ENCODE assay signal across 33 mouse cellular contexts in genomic region chr4:153593291-153593690, GRCm38 (mm10).
DNase-seq lines count a peak whose midpoint lies in the region; ATAC-seq lines count a peak whose summit lies in the region.
"Had no signal": no experiment of that assay in that cellular context is flagged by ENCODE, and none has a peak within 500 bp of the region (broad histone marks: within the 10 kb centered on the region; RNA-seq: fewer than 3 reads in every experiment).

No protein-coding gene starts in this region.

- no peaks in the 10 kb centered on the region for H3K27me3 ChIP-seq in midbrain, embryonic 11.5 days (ENCODE audit: control insufficient read depth, insufficient read depth, low read length)
- H3K27me3 ChIP-seq in midbrain, embryonic 15.5 days (replicated peaks), result no peaks in the 10 kb centered on the region
- H3K27me3 ChIP-seq in embryonic facial prominence, embryonic 14.5 days (replicated peaks; ENCODE audit: control insufficient read depth, insufficient read depth, low read length), result no peaks in the 10 kb centered on the region
- H3K27me3 ChIP-seq: embryonic facial prominence, embryonic 15.5 days; forebrain, embryonic 13.5 days; hindbrain, embryonic 15.5 days; intestine, embryonic 15.5 days; Patski had no signal

- H3K4me1 ChIP-seq in midbrain, embryonic 11.5 days (ENCODE audit: control insufficient read depth, insufficient read depth, low read length), result no peaks in the 10 kb centered on the region
- no peaks in the 10 kb centered on the region for H3K4me1 ChIP-seq in midbrain, embryonic 15.5 days
- H3K4me1 ChIP-seq in embryonic facial prominence, embryonic 14.5 days (ENCODE audit: control insufficient read depth, insufficient read depth, low read length), result no peaks in the 10 kb centered on the region
- H3K4me1 ChIP-seq: embryonic facial prominence, embryonic 15.5 days; forebrain, embryonic 13.5 days; heart, embryonic 13.5 days; intestine, embryonic 15.5 days had no signal

- H3K9ac ChIP-seq in midbrain, embryonic 11.5 days (ENCODE audit: low read length), result no peak overlapping the region
- H3K9ac ChIP-seq in midbrain, embryonic 15.5 days, result no peak overlapping the region
- H3K9ac ChIP-seq in embryonic facial prominence, embryonic 14.5 days (ENCODE audit: low read depth, low read length), result no peak overlapping the region
- H3K9ac ChIP-seq: embryonic facial prominence, embryonic 15.5 days; forebrain, embryonic 13.5 days; heart, embryonic 13.5 days; hindbrain, embryonic 15.5 days; intestine, embryonic 15.5 days; liver, embryonic 14.5 days had no signal

- no peak overlapping the region for H3K27ac ChIP-seq in midbrain, embryonic 11.5 days (ENCODE audit: low read depth, low read length)
- no peak overlapping the region for H3K27ac ChIP-seq in midbrain, embryonic 15.5 days
- H3K27ac ChIP-seq in embryonic facial prominence, embryonic 14.5 days (replicated peaks; ENCODE audit: low read depth, low read length), result no peak overlapping the region
- H3K27ac ChIP-seq: embryonic facial prominence, embryonic 15.5 days; forebrain, embryonic 13.5 days; heart, adult 2 months; heart, embryonic 13.5 days; hindbrain, embryonic 15.5 days; intestine, embryonic 15.5 days; liver, embryonic 14.5 days; macrophage; midbrain, embryonic 10.5 days had no signal

- no peak overlapping the region for H3K4me3 ChIP-seq in midbrain, embryonic 11.5 days (ENCODE audit: low read depth, low read length)
- no peak overlapping the region for H3K4me3 ChIP-seq in midbrain, embryonic 15.5 days
- H3K4me3 ChIP-seq in embryonic facial prominence, embryonic 14.5 days (ENCODE audit: low read depth, low read length), result no peak overlapping the region
- H3K4me3 ChIP-seq: embryonic facial prominence, embryonic 15.5 days; forebrain, embryonic 13.5 days; heart, adult 2 months; heart, embryonic 13.5 days; hindbrain, embryonic 15.5 days; intestine, embryonic 15.5 days; midbrain, embryonic 10.5 days; myocyte had no signal

- H3K36me3 ChIP-seq in midbrain, embryonic 11.5 days (ENCODE audit: control insufficient read depth, insufficient read depth, low read length), result no peaks in the 10 kb centered on the region
- no peaks in the 10 kb centered on the region for H3K36me3 ChIP-seq in midbrain, embryonic 15.5 days (replicated peaks)
- H3K36me3 ChIP-seq in embryonic facial prominence, embryonic 14.5 days (ENCODE audit: control insufficient read depth, insufficient read depth, low read length), result no peaks in the 10 kb centered on the region
- H3K36me3 ChIP-seq: embryonic facial prominence, embryonic 15.5 days; G1E; heart, embryonic 13.5 days; hindbrain, embryonic 15.5 days; intestine, embryonic 15.5 days; midbrain, embryonic 10.5 days had no signal

- no peaks in the 10 kb centered on the region for H3K9me3 ChIP-seq in midbrain, embryonic 11.5 days (ENCODE audit: control insufficient read depth, low read length)
- no peaks in the 10 kb centered on the region for H3K9me3 ChIP-seq in midbrain, embryonic 15.5 days
- H3K9me3 ChIP-seq in embryonic facial prominence, embryonic 14.5 days (ENCODE audit: control insufficient read depth, low read length), result no peaks in the 10 kb centered on the region
- H3K9me3 ChIP-seq: embryonic facial prominence, embryonic 15.5 days; forebrain, embryonic 13.5 days; heart, embryonic 13.5 days; hindbrain, embryonic 15.5 days; intestine, embryonic 15.5 days; midbrain, embryonic 10.5 days had no signal

- DNase-seq in embryo, embryonic 10 days (ENCODE audit: low spot score), result peak; percentile 54
- no peak for DNase-seq in embryo, embryonic 9.5 days (ENCODE audit: extremely low spot score)
- DNase-seq in midbrain, embryonic 11.5 days (ENCODE audit: low spot score, missing footprints), result peak; percentile 73
- DNase-seq in embryonic facial prominence, embryonic 14.5 days (ENCODE audit: low spot score), result peak; percentile 29
- DNase-seq in frontal cortex, postnatal 10 days (ENCODE audit: low spot score in 2 of 2), result no peak
- DNase-seq in kidney, adult 18-20 months, result no peak
- DNase-seq: adrenal gland, postnatal 25 days; cerebellum, adult 11-12 months; cerebellum, adult 9-11 months; heart, adult 2 months; heart, postnatal 10 days; kidney, adult 9 months; kidney, postnatal 10 days; layer of hippocampus, postnatal 36 days; left cerebral cortex, postnatal 4 days; liver; lung, adult 2 months; lung, postnatal 10 days; retina, postnatal 1 day; right cerebral cortex, postnatal 14 days; thymus, postnatal 4 days had no signal

- ATAC-seq in midbrain, embryonic 11.5 days (ENCODE audit: low FRiP score), result no peak
- ATAC-seq in midbrain, embryonic 15.5 days (replicated peaks), result no peak
- no peak for ATAC-seq in embryonic facial prominence, embryonic 14.5 days (ENCODE audit: low read depth)
- ATAC-seq: forebrain, embryonic 13.5 days; intestine, embryonic 15.5 days; Patski had no signal

- H3K4me2 ChIP-seq in midbrain, embryonic 11.5 days, result no peak overlapping the region
- no peak overlapping the region for H3K4me2 ChIP-seq in midbrain, embryonic 15.5 days
- H3K4me2 ChIP-seq in embryonic facial prominence, embryonic 14.5 days (ENCODE audit: low read depth, low read length), result no peak overlapping the region
- H3K4me2 ChIP-seq: embryonic facial prominence, embryonic 15.5 days; forebrain, embryonic 13.5 days; heart, embryonic 13.5 days; hindbrain, embryonic 15.5 days; intestine, embryonic 15.5 days had no signal

- WGBS in midbrain, embryonic 11.5 days, result 89% methylated on average over 11 of the region's 11 CpGs
- 83% methylated on average over 11 of the region's 11 CpGs for WGBS in midbrain, embryonic 15.5 days
- 49% methylated on average over 11 of the region's 11 CpGs for WGBS in embryonic facial prominence, embryonic 14.5 days

Comparison
In these comparisons a context has a peak if more than half of its experiments do, and no peak if none do; other contexts are left out.
1. DNase-seq: peak in embryo, embryonic 10 days (single experiment), midbrain, embryonic 11.5 days (single experiment) and embryonic facial prominence, embryonic 14.5 days (single experiment); none in embryo, embryonic 9.5 days (single experiment), frontal cortex, postnatal 10 days (0 of 2) and kidney, adult 18-20 months (single experiment).